Comparison of ENCODE assay signal across 8 mouse cellular contexts in the genomic region with DNA sequence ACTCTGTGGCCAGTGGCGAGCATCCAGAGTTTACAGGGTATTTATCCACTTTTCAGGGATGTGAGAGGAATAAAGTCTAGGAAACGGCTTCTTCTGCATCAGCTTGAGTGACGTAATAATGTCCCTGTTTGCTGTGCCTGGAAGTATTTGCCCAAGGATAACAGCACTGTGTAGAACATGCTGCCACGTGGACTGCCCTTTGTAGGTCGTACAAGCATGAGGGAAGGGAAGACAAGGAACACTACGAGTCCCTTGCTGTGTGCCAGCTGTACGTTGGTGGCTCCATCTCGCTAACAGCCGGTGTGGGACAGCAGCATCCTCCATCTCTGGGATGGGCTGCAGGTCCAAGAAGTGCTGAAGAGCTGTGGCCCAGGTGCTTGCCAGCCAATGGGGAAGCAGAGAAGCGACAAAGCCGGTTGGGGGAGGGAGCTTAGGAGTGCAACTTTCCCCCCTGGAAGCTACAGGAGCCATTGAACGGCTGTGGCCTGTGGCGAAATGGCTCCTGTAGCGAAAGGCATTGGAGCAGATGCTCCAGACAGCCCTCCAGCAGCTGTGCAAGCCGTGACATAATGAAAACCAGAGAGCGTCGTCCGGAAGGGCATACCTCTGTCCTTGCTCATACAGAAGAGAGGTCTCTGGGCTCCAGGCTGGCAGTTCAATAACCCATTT.
DNase-seq lines count a peak whose midpoint lies in the region; ATAC-seq and TF ChIP-seq lines count a peak whose summit lies in the region.

No protein-coding gene starts in this region.

- no peak overlapping the region for H3K27ac ChIP-seq in heart, embryonic 12.5 days (ENCODE audit: poor library complexity, severe bottlenecking)
- no peak overlapping the region; the same call in 1 of the 2 replicates for H3K27ac ChIP-seq in heart, adult 2 months
- H3K27ac ChIP-seq in hindbrain, embryonic 12.5 days = no peak overlapping the region
- no peak overlapping the region for H3K27ac ChIP-seq in midbrain, embryonic 12.5 days (replicated peaks)

- WGBS in heart, embryonic 12.5 days = 48% methylated on average over 18 of the region's 18 CpGs
- WGBS in heart, adult 2 months = 70% methylated on average over 18 of the region's 18 CpGs
- 42% methylated on average over 18 of the region's 18 CpGs for WGBS in hindbrain, embryonic 12.5 days
- WGBS in midbrain, embryonic 12.5 days = 41% methylated on average over 18 of the region's 18 CpGs

- no peaks in the 10 kb centered on the region for H3K36me3 ChIP-seq in heart, embryonic 12.5 days
- H3K36me3 ChIP-seq in heart, adult 2 months (ENCODE audit: control insufficient read depth, insufficient read depth, low read length) = no peaks in the 10 kb centered on the region
- H3K36me3 ChIP-seq in hindbrain, embryonic 12.5 days = no peaks in the 10 kb centered on the region
- no peaks in the 10 kb centered on the region for H3K36me3 ChIP-seq in midbrain, embryonic 12.5 days

- peaks cover 11% of the 10 kb centered on the region for H3K4me1 ChIP-seq in heart, embryonic 12.5 days (replicated peaks)
- H3K4me1 ChIP-seq in heart, adult 2 months (ENCODE audit: control insufficient read depth, insufficient read depth, low read length) = peaks cover 2% of the 10 kb centered on the region
- H3K4me1 ChIP-seq in hindbrain, embryonic 12.5 days = peaks cover 13% of the 10 kb centered on the region
- H3K4me1 ChIP-seq in midbrain, embryonic 12.5 days = peaks cover 15% of the 10 kb centered on the region

- peaks cover 6% of the 10 kb centered on the region for H3K27me3 ChIP-seq in heart, embryonic 12.5 days (replicated peaks)
- no peaks in the 10 kb centered on the region for H3K27me3 ChIP-seq in heart, adult 2 months (ENCODE audit: control insufficient read depth, insufficient read depth, low read length)
- peaks cover 3% of the 10 kb centered on the region; the same call in 1 of the 2 replicates for H3K27me3 ChIP-seq in hindbrain, embryonic 12.5 days
- peaks cover 27% of the 10 kb centered on the region for H3K27me3 ChIP-seq in midbrain, embryonic 12.5 days

- H3K9ac ChIP-seq in heart, embryonic 12.5 days = 0 out of 2 replicates have a peak overlapping the region, but pooled peaks have one; percentile 3
- no peak overlapping the region for H3K9ac ChIP-seq in heart, adult 2 months (ENCODE audit: low read depth, low read length)
- H3K9ac ChIP-seq in hindbrain, embryonic 12.5 days = peak overlapping the region; percentile 41; the same call in 1 of the 2 replicates
- H3K9ac ChIP-seq in midbrain, embryonic 12.5 days (replicated peaks) = no peak overlapping the region

- no peak for ATAC-seq in heart, embryonic 12.5 days (ENCODE audit: insufficient number of reproducible peaks, low FRiP score)
- peak; percentile 71 for ATAC-seq in hindbrain, embryonic 12.5 days (ENCODE audit: low FRiP score)
- peak; percentile 51 for ATAC-seq in midbrain, embryonic 12.5 days (ENCODE audit: low FRiP score, low read depth)

- no peaks in the 10 kb centered on the region for H3K79me2 ChIP-seq in heart, adult 2 months (replicated peaks; ENCODE audit: control insufficient read depth, insufficient read depth, low read length)

- H3K4me2 ChIP-seq in heart, embryonic 12.5 days = peak overlapping the region; percentile 64
- H3K4me2 ChIP-seq in hindbrain, embryonic 12.5 days (replicated peaks) = peak overlapping the region; percentile 47
- peak overlapping the region; percentile 44 for H3K4me2 ChIP-seq in midbrain, embryonic 12.5 days (replicated peaks)

- H3K4me3 ChIP-seq in heart, embryonic 12.5 days = peak overlapping the region; percentile 31; the same call in 1 of the 2 replicates
- H3K4me3 ChIP-seq in heart, adult 2 months = no peak overlapping the region
- H3K4me3 ChIP-seq in hindbrain, embryonic 12.5 days = peak overlapping the region; percentile 7
- H3K4me3 ChIP-seq in midbrain, embryonic 12.5 days = 0 out of 2 replicates have a peak overlapping the region, but pooled peaks have one; percentile 4

- DNase-seq in heart, adult 2 months = no peak
- peak; percentile 20 for DNase-seq in cerebellum, adult 8-10 months
- DNase-seq in layer of hippocampus, adult 9-11 months = no peak
- DNase-seq in left cerebral cortex, adult 11 months (ENCODE audit: low spot score) = no peak
- no peak for DNase-seq in frontal cortex, postnatal 25 days (ENCODE audit: low spot score in 2 of 2)

- TF ChIP-seq EP300 in heart, adult 2 months (IDR thresholded peaks at IDR 0.05; ENCODE audit: insufficient read depth, low read depth, low read length) = no peak

- intact Hi-C loops in heart, adult 2 months (cut with DNase I) = loop anchor here (1.0 to 5.0 kb wide), 4 partner anchors 40 to 534 kb away; a partner anchor contains a TSS

- TF ChIP-seq POLR2A in heart, adult 2 months (IDR thresholded peaks at IDR 0.05; ENCODE audit: insufficient read depth, low read depth, low read length) = no peak

- no peak for TF ChIP-seq CTCF in heart, adult 2 months (IDR thresholded peaks at IDR 0.05)

- no peaks in the 10 kb centered on the region for H3K9me3 ChIP-seq in heart, embryonic 12.5 days (replicated peaks)
- H3K9me3 ChIP-seq in hindbrain, embryonic 12.5 days (replicated peaks) = no peaks in the 10 kb centered on the region
- H3K9me3 ChIP-seq in midbrain, embryonic 12.5 days = no peaks in the 10 kb centered on the region

Comparison
In these comparisons a context has a peak if more than half of its experiments do, and no peak if none do; other contexts are left out.
1. H3K9ac ChIP-seq: peak in heart, embryonic 12.5 days (single experiment) and hindbrain, embryonic 12.5 days (single experiment); none in heart, adult 2 months (single experiment) and midbrain, embryonic 12.5 days (single experiment).
2. Peak in every context shown above with its lines, with median percentiles within 50 percentile points of each other: H3K4me2 ChIP-seq.